Mouse (Mus musculus): ENCODE data around the gene Shank3. TPM values are rescaled to one million over a fixed set of nuclear protein-coding genes. Genes with fewer than 3 reads are reported as not detected.

Shank3 gene
- polyA plus RNA-seq, 1 experiment, result 10.2 TPM

- H3K36me3 ChIP-seq (ENCODE audit: control insufficient read depth, insufficient read depth, low read length), result no peaks in the 10 kb centered on the region
- H3K4me3 ChIP-seq (ENCODE audit: low read depth, low read length), result no peak overlapping the region
- no peaks in the 10 kb centered on the region for H3K4me1 ChIP-seq (ENCODE audit: control insufficient read depth, insufficient read depth, insufficient read length, low read length)
- no peak for TF ChIP-seq POLR2A (IDR thresholded peaks at IDR 0.05; ENCODE audit: low read depth, low read length)
- TF ChIP-seq CTCF (IDR thresholded peaks at IDR 0.05; ENCODE audit: extremely low read depth, insufficient read length, insufficient replicate concordance, low read depth, low read length), result no peak
- WGBS, result 78% methylated on average over 7 of the region's 7 CpGs
- H3K27me3 ChIP-seq (ENCODE audit: control insufficient read depth, insufficient read depth, low read length), result 0 out of 2 replicates have a peak, but pooled peaks cover 2% of the 10 kb centered on the region
- H3K27ac ChIP-seq (ENCODE audit: insufficient read depth, low read depth, low read length), result no peak overlapping the region
Observed at GRCm38 (mm10) chr15:89459821-89460220, 39.6 kb upstream of the Shank3 start.

DNA sequence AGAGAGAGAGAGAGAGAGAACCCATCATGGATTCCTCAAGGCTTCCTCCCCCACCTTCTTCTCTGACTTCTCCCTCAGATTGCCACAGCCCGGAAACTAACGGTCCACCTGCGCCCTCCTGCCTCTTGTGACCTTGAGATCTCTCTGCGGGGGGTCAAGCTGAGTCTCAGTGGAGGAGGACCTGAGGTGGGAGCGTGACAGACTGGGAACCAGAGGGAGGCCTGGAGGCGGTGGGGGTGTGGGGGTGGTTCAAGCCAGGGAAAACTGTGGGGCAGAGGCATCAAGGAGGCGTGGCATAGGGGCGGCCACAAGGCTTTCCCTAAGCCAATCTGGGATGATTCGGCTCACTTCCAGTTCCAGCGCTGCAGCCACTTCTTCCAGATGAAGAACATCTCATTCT, 39.1 kb upstream of the Shank3 start:
- H3K4me1 ChIP-seq (ENCODE audit: control insufficient read depth, insufficient read depth, insufficient read length, low read length), result no peaks in the 10 kb centered on the region
- H3K4me3 ChIP-seq (ENCODE audit: low read depth, low read length), result no peak overlapping the region
- H3K36me3 ChIP-seq (ENCODE audit: control insufficient read depth, insufficient read depth, low read length), result no peaks in the 10 kb centered on the region
- TF ChIP-seq CTCF (IDR thresholded peaks at IDR 0.05; ENCODE audit: extremely low read depth, insufficient read length, insufficient replicate concordance, low read depth, low read length) (no peak), POLR2A (IDR thresholded peaks at IDR 0.05; ENCODE audit: low read depth, low read length) (no peak)
- no peak overlapping the region for H3K27ac ChIP-seq (ENCODE audit: insufficient read depth, low read depth, low read length)
- H3K27me3 ChIP-seq (ENCODE audit: control insufficient read depth, insufficient read depth, low read length), result no peaks in the 10 kb centered on the region
- 56% methylated on average over 10 of the region's 10 CpGs for WGBS

- H3K4me1 ChIP-seq (ENCODE audit: control insufficient read depth, insufficient read depth, insufficient read length, low read length), result no peaks in the 10 kb centered on the region
- no peak overlapping the region for H3K4me3 ChIP-seq (ENCODE audit: low read depth, low read length)
- H3K27me3 ChIP-seq (ENCODE audit: control insufficient read depth, insufficient read depth, low read length), result no peaks in the 10 kb centered on the region
- WGBS, result 69% methylated on average over 15 of the region's 15 CpGs
- no peak overlapping the region for H3K27ac ChIP-seq (ENCODE audit: insufficient read depth, low read depth, low read length)
- no peaks in the 10 kb centered on the region for H3K36me3 ChIP-seq (ENCODE audit: control insufficient read depth, insufficient read depth, low read length)
- TF ChIP-seq CTCF (IDR thresholded peaks at IDR 0.05; ENCODE audit: extremely low read depth, insufficient read length, insufficient replicate concordance, low read depth, low read length) (no peak), POLR2A (IDR thresholded peaks at IDR 0.05; ENCODE audit: low read depth, low read length) (no peak)
Observed at GRCm38 (mm10) chr15:89461321-89461720, 38.1 kb upstream of the Shank3 start.

- H3K36me3 ChIP-seq (ENCODE audit: control insufficient read depth, insufficient read depth, low read length), result no peaks in the 10 kb centered on the region
- H3K4me3 ChIP-seq (ENCODE audit: low read depth, low read length), result no peak overlapping the region
- H3K4me1 ChIP-seq (ENCODE audit: control insufficient read depth, insufficient read depth, insufficient read length, low read length), result no peaks in the 10 kb centered on the region
- H3K27me3 ChIP-seq (ENCODE audit: control insufficient read depth, insufficient read depth, low read length), result no peaks in the 10 kb centered on the region
- 40% methylated on average over 7 of the region's 7 CpGs for WGBS
- TF ChIP-seq CTCF (IDR thresholded peaks at IDR 0.05; ENCODE audit: extremely low read depth, insufficient read length, insufficient replicate concordance, low read depth, low read length), result no peak
- TF ChIP-seq POLR2A (IDR thresholded peaks at IDR 0.05; ENCODE audit: low read depth, low read length), result no peak
- H3K27ac ChIP-seq (ENCODE audit: insufficient read depth, low read depth, low read length), result no peak overlapping the region
Observed at GRCm38 (mm10) chr15:89462176-89462575, 37.2 kb upstream of the Shank3 start.

DNA sequence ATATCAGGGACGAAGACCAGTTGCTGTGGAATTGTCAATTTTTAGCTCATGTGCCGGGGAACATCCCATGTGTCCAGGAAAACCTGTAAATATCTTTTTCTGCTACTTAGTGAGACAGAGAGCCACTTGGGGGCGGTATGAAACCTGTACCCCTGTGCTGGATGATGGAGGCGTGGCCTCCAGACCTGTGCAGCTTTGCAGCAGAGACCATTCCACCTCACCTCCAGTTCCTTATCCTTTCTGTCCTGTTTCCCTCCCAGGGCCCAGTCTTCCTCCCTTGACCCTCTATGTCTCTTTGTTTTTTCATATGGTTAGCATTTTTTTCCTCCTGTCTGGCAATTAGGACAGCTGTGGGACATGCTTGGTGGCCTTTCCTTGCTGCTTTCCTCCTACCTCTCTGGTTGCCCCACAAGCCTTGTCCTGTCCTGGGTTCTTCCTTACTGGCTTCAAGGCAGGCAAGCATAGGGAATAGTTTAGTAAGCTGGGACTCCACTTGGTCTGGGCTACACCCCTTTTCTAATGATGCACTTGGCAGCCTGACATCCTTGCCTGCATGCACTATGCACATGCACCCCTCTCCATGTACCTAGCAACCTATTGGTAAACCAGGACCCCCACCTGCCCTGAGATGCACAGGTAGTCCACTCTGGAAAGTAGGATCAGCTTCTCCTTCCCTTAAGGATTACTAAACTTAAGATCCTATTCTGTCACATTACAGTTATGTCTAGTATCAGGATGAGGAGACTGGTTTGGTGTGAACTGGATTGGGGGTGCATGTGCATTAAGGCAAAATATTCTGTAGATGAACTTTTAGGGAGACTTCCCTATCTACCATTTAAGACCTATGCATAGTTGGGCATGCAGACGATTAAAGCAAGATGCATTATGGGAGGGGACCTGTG, 35.8 kb upstream of the Shank3 start:
- Histone ChIP-seq H3K27me3 (ENCODE audit: control insufficient read depth, insufficient read depth, low read length) (no peaks in the 10 kb centered on the region), H3K27ac (ENCODE audit: insufficient read depth, low read depth, low read length) (no peak overlapping the region), H3K4me1 (ENCODE audit: control insufficient read depth, insufficient read depth, insufficient read length, low read length) (no peaks in the 10 kb centered on the region), H3K36me3 (ENCODE audit: control insufficient read depth, insufficient read depth, low read length) (no peaks in the 10 kb centered on the region), H3K4me3 (ENCODE audit: low read depth, low read length) (no peak overlapping the region)
- no peak for TF ChIP-seq CTCF (IDR thresholded peaks at IDR 0.05; ENCODE audit: extremely low read depth, insufficient read length, insufficient replicate concordance, low read depth, low read length)
- WGBS, result 41% methylated on average over 5 of the region's 5 CpGs

- Histone ChIP-seq H3K4me1 (ENCODE audit: control insufficient read depth, insufficient read depth, insufficient read length, low read length) (no peaks in the 10 kb centered on the region), H3K4me3 (ENCODE audit: low read depth, low read length) (no peak overlapping the region), H3K36me3 (ENCODE audit: control insufficient read depth, insufficient read depth, low read length) (no peaks in the 10 kb centered on the region), H3K27me3 (ENCODE audit: control insufficient read depth, insufficient read depth, low read length) (no peaks in the 10 kb centered on the region), H3K27ac (ENCODE audit: insufficient read depth, low read depth, low read length) (no peak overlapping the region)
- no peak for TF ChIP-seq POLR2A (IDR thresholded peaks at IDR 0.05; ENCODE audit: low read depth, low read length)
- no peak for TF ChIP-seq CTCF (IDR thresholded peaks at IDR 0.05; ENCODE audit: extremely low read depth, insufficient read length, insufficient replicate concordance, low read depth, low read length)
- WGBS, result 6% methylated on average over 1 of the region's 1 CpGs
Observed at GRCm38 (mm10) chr15:89465052-89465451, 34.4 kb upstream of the Shank3 start.

GRCm38 (mm10) chr15:89468577-89468976, 30.8 kb upstream of the Shank3 start:
- H3K36me3 ChIP-seq (ENCODE audit: control insufficient read depth, insufficient read depth, low read length), result no peaks in the 10 kb centered on the region
- H3K27ac ChIP-seq (ENCODE audit: insufficient read depth, low read depth, low read length), result no peak overlapping the region
- 28% methylated on average over 2 of the region's 2 CpGs for WGBS
- TF ChIP-seq CTCF (IDR thresholded peaks at IDR 0.05; ENCODE audit: extremely low read depth, insufficient read length, insufficient replicate concordance, low read depth, low read length), result no peak
- TF ChIP-seq POLR2A (IDR thresholded peaks at IDR 0.05; ENCODE audit: low read depth, low read length), result no peak
- H3K4me3 ChIP-seq (ENCODE audit: low read depth, low read length), result no peak overlapping the region
- H3K4me1 ChIP-seq (ENCODE audit: control insufficient read depth, insufficient read depth, insufficient read length, low read length), result peaks cover 4% of the 10 kb centered on the region; the same call in 1 of the 2 replicates
- no peaks in the 10 kb centered on the region for H3K27me3 ChIP-seq (ENCODE audit: control insufficient read depth, insufficient read depth, low read length)
